ENCODE assay signal across 10 mouse cellular contexts in genomic region chr4:134569205-134569604, GRCm38 (mm10). TPM values are rescaled to one million over a fixed set of nuclear protein-coding genes. Genes with fewer than 3 reads are reported as not detected.
DNase-seq lines count a peak whose midpoint lies in the region; ATAC-seq and TF ChIP-seq lines count a peak whose summit lies in the region.
"Had no signal": no experiment of that assay in that cellular context is flagged by ENCODE, and none has a peak within 500 bp of the region (broad histone marks: within the 10 kb centered on the region; RNA-seq: fewer than 3 reads in every experiment).

No protein-coding gene starts in this region.

- H3K9ac ChIP-seq in kidney, embryonic 14.5 days (ENCODE audit: low read depth, low read length) = no peak overlapping the region
- H3K9ac ChIP-seq in liver, embryonic 14.5 days (replicated peaks) = no peak overlapping the region
- H3K9ac ChIP-seq: forebrain, embryonic 15.5 days; hindbrain, embryonic 13.5 days had no signal

- no peak for TF ChIP-seq POLR2A in kidney, adult 2 months (IDR thresholded peaks at IDR 0.05; ENCODE audit: low read depth, low read length)

- H3K27me3 ChIP-seq in kidney, adult 2 months (replicated peaks; ENCODE audit: control insufficient read depth, insufficient read depth, low read length) = no peaks in the 10 kb centered on the region
- H3K27me3 ChIP-seq in kidney, embryonic 14.5 days (ENCODE audit: control insufficient read depth, insufficient read depth, low read length) = no peaks in the 10 kb centered on the region
- H3K27me3 ChIP-seq in liver, embryonic 14.5 days (ENCODE audit: control insufficient read depth, insufficient read depth, low read length) = no peaks in the 10 kb centered on the region
- H3K27me3 ChIP-seq: forebrain, embryonic 15.5 days had no signal

- no peaks in the 10 kb centered on the region for H3K9me3 ChIP-seq in kidney, embryonic 14.5 days (ENCODE audit: control insufficient read depth, low read length)
- no peaks in the 10 kb centered on the region for H3K9me3 ChIP-seq in liver, embryonic 14.5 days (ENCODE audit: control insufficient read depth, low read length)
- H3K9me3 ChIP-seq: forebrain, embryonic 15.5 days; hindbrain, embryonic 13.5 days had no signal

- no peak for DNase-seq in kidney, adult 2 months
- peak; percentile 39 for DNase-seq in right cerebral cortex, postnatal 4 days
- DNase-seq in right cerebral cortex, postnatal 14 days = no peak
- peak; percentile 70 for DNase-seq in R1 (ENCODE audit: low read depth, low spot score)
- no peak for DNase-seq in liver, embryonic 14.5 days (ENCODE audit: low read depth in 3 of 3, low spot score in 3 of 3)
- DNase-seq in gastrocnemius, postnatal 36 days = no peak
- DNase-seq: retina, postnatal 1 day had no signal

- H3K4me3 ChIP-seq in kidney, adult 2 months (ENCODE audit: insufficient read depth, low read depth, low read length) = no peak overlapping the region
- H3K4me3 ChIP-seq in kidney, embryonic 14.5 days (ENCODE audit: low read length) = no peak overlapping the region
- H3K4me3 ChIP-seq in liver, embryonic 14.5 days (ENCODE audit: insufficient read depth in 1 of 2, low read depth in 2 of 2, low read length in 2 of 2) = no peak overlapping the region
- H3K4me3 ChIP-seq: forebrain, embryonic 15.5 days; hindbrain, embryonic 13.5 days had no signal

- no peak for ATAC-seq in kidney, embryonic 14.5 days (ENCODE audit: low FRiP score, low TSS enrichment)
- ATAC-seq in liver, embryonic 14.5 days (ENCODE audit: insufficient read depth) = no peak
- ATAC-seq: forebrain, embryonic 15.5 days had no signal

- TF ChIP-seq CTCF in kidney, adult 2 months (conservative IDR thresholded peaks at IDR 0.05; ENCODE audit: insufficient read depth, insufficient read length, low read depth, low read length) = peak; percentile 37; the same call in 1 of the 2 replicates
- TF ChIP-seq CTCF in liver, embryonic 14.5 days (IDR thresholded peaks at IDR 0.05; ENCODE audit: low read depth) = peak; percentile 79

- no peaks in the 10 kb centered on the region for H3K36me3 ChIP-seq in kidney, adult 2 months (ENCODE audit: control insufficient read depth, insufficient read depth, low read length)
- H3K36me3 ChIP-seq in kidney, embryonic 14.5 days (ENCODE audit: control insufficient read depth, insufficient read depth, low read length) = no peaks in the 10 kb centered on the region
- H3K36me3 ChIP-seq in liver, embryonic 14.5 days (replicated peaks; ENCODE audit: control insufficient read depth, insufficient read depth, low read depth) = no peaks in the 10 kb centered on the region
- H3K36me3 ChIP-seq: forebrain, embryonic 15.5 days had no signal

- no peaks in the 10 kb centered on the region for H3K4me1 ChIP-seq in kidney, adult 2 months (ENCODE audit: control insufficient read depth, insufficient read depth, low read length)
- H3K4me1 ChIP-seq in kidney, embryonic 14.5 days (ENCODE audit: control insufficient read depth, insufficient read depth, low read length) = no peaks in the 10 kb centered on the region
- H3K4me1 ChIP-seq in liver, embryonic 14.5 days (replicated peaks; ENCODE audit: control insufficient read depth in 2 of 2, insufficient read depth in 2 of 2, low read length in 1 of 2) = no peaks in the 10 kb centered on the region

- TF ChIP-seq EP300 in liver, embryonic 14.5 days (IDR thresholded peaks at IDR 0.05; ENCODE audit: low read depth) = no peak

- 70% methylated on average over 6 of the region's 6 CpGs for WGBS in kidney, adult 2 months
- WGBS in kidney, embryonic 14.5 days = 69% methylated on average over 6 of the region's 6 CpGs
- WGBS in liver, embryonic 14.5 days (ENCODE audit: insufficient replicate concordance) = 62% methylated on average over 6 of the region's 6 CpGs

- H3K27ac ChIP-seq in kidney, adult 2 months (ENCODE audit: insufficient read depth, low read depth, low read length) = no peak overlapping the region
- no peak overlapping the region for H3K27ac ChIP-seq in kidney, embryonic 14.5 days (ENCODE audit: low read depth, low read length)
- H3K27ac ChIP-seq in liver, embryonic 14.5 days = no peak overlapping the region
- H3K27ac ChIP-seq: forebrain, embryonic 15.5 days had no signal

- intact Hi-C loops in gastrocnemius, postnatal 36 days (cut with DNase I) = loop anchor here (5.0 kb wide), 1 partner anchor 143 kb away; no protein-coding TSS in a partner anchor

- H3K4me2 ChIP-seq in kidney, embryonic 14.5 days (replicated peaks; ENCODE audit: low read depth, low read length) = no peak overlapping the region
- no peak overlapping the region for H3K4me2 ChIP-seq in liver, embryonic 14.5 days (ENCODE audit: low read depth)
- H3K4me2 ChIP-seq: forebrain, embryonic 15.5 days; hindbrain, embryonic 13.5 days had no signal

RNA-seq across cellular contexts. Expression of gene Selenon, which starts 17.2 kb away (rescaled TPM):
- polyA plus RNA-seq in kidney, adult 2 months (2012; rRNA removed) = 9.8 and 10.2 TPM in 2 replicates
- 15.6 and 19.5 TPM in 2 replicates for polyA plus RNA-seq in kidney, embryonic 14.5 days (2014; fragmentation: Nextera tagmentation; extraction: Ambion mirVana)
- 3.6 and 4.6 TPM in 2 replicates for polyA plus RNA-seq in liver, embryonic 14.5 days (2012; rRNA removed)
- polyA plus RNA-seq in liver, embryonic 14.5 days (2014; fragmentation: Nextera tagmentation; extraction: Ambion mirVana) = 1.9 and 3.4 TPM in 2 replicates
- total RNA-seq in gastrocnemius, postnatal 36 days (2021) = 1 to 10 TPM; 4.9 to 6.1 TPM

RNA-seq across cellular contexts. Expression of gene Mtfr1l, which starts 34.0 kb away (rescaled TPM):
- 133 and 149 TPM in 2 replicates for polyA plus RNA-seq in kidney, adult 2 months (2012; rRNA removed)
- polyA plus RNA-seq in kidney, embryonic 14.5 days (2014; fragmentation: Nextera tagmentation; extraction: Ambion mirVana) = 114 and 130 TPM in 2 replicates
- 27.0 and 28.4 TPM in 2 replicates for polyA plus RNA-seq in liver, embryonic 14.5 days (2012; rRNA removed)
- polyA plus RNA-seq in liver, embryonic 14.5 days (2014; fragmentation: Nextera tagmentation; extraction: Ambion mirVana) = 41.6 and 48.5 TPM in 2 replicates
- total RNA-seq in gastrocnemius, postnatal 36 days (2021) = 100 to 1,000 TPM; 124 to 130 TPM

RNA-seq across cellular contexts. Expression of gene Aunip, which starts 58.4 kb away (rescaled TPM):
- 0.07 and 0.09 TPM in 2 replicates for polyA plus RNA-seq in kidney, adult 2 months (2012; rRNA removed)
- polyA plus RNA-seq in kidney, embryonic 14.5 days (2014; fragmentation: Nextera tagmentation; extraction: Ambion mirVana) = 5.9 and 20.7 TPM in 2 replicates
- 13.5 and 21.0 TPM in 2 replicates for polyA plus RNA-seq in liver, embryonic 14.5 days (2012; rRNA removed)
- polyA plus RNA-seq in liver, embryonic 14.5 days (2014; fragmentation: Nextera tagmentation; extraction: Ambion mirVana) = 7.6 and 10.2 TPM in 2 replicates
- under 1 TPM in 1 of 2 experiments, not detected in 1; 0.20 TPM for total RNA-seq in gastrocnemius, postnatal 36 days (2021)

Comparison
In these comparisons a context has a peak if more than half of its experiments do, and no peak if none do; other contexts are left out.
1. DNase-seq: peak in right cerebral cortex, postnatal 4 days (single experiment) and R1 (single experiment); none in kidney, adult 2 months (single experiment), right cerebral cortex, postnatal 14 days (single experiment), liver, embryonic 14.5 days (0 of 3) and gastrocnemius, postnatal 36 days (0 of 2).